Mouse (Mus musculus): ENCODE measurements around the gene Ccnb3. TPM values are rescaled to one million over a fixed set of nuclear protein-coding genes. Genes with fewer than 3 reads are reported as not detected.

The Ccnb3 gene
- total RNA-seq (2014; fragmentation: Nextera tagmentation) (not detected in 2 replicates), total RNA-seq (2017) (not detected in 2 replicates)

- ATAC-seq (replicated peaks; ENCODE audit: poor library complexity, severe bottlenecking): no peak
Measured at GRCm38 (mm10) chrX:7041519-7041918, at the start of gene Ccnb3. TSS of gene Ccnb3 (minus strand) at chrX:7041619.

GRCm38 (mm10) chrX:7090323-7090722 lies 48.9 kb upstream of the Ccnb3 start:
- ATAC-seq (replicated peaks; ENCODE audit: poor library complexity, severe bottlenecking): no peak

- ATAC-seq (replicated peaks; ENCODE audit: poor library complexity, severe bottlenecking): peak; percentile 87
Measured at GRCm38 (mm10) chrX:7085878-7086277, 44.5 kb upstream of the Ccnb3 start.

GRCm38 (mm10) chrX:7079820-7080429 lies 38.5 kb upstream of the Ccnb3 start:
- ATAC-seq (replicated peaks; ENCODE audit: poor library complexity, severe bottlenecking): no peak

GRCm38 (mm10) chrX:7068002-7068401 lies 26.6 kb upstream of the Ccnb3 start:
- no peak for ATAC-seq (replicated peaks; ENCODE audit: poor library complexity, severe bottlenecking)

- ATAC-seq (replicated peaks; ENCODE audit: poor library complexity, severe bottlenecking): no peak
Measured at GRCm38 (mm10) chrX:7067219-7067618, 25.8 kb upstream of the Ccnb3 start, which contains the start of gene Akap4. TSS of gene Akap4 (plus strand) at chrX:7067519.

- no peak for ATAC-seq (replicated peaks; ENCODE audit: poor library complexity, severe bottlenecking)
Measured at GRCm38 (mm10) chrX:7064109-7064508, 22.7 kb upstream of the Ccnb3 start.

- ATAC-seq (replicated peaks; ENCODE audit: poor library complexity, severe bottlenecking): no peak
Measured at GRCm38 (mm10) chrX:7057634-7058033, 16.2 kb upstream of the Ccnb3 start.

GRCm38 (mm10) chrX:7057056-7057455 lies 15.6 kb upstream of the Ccnb3 start:
- ATAC-seq (replicated peaks; ENCODE audit: poor library complexity, severe bottlenecking): no peak

GRCm38 (mm10) chrX:6983916-6984315 lies 57.5 kb downstream of the Ccnb3 start:
- peak; percentile 81 for ATAC-seq (replicated peaks; ENCODE audit: poor library complexity, severe bottlenecking)

GRCm38 (mm10) chrX:6971956-6972355 lies 69.5 kb downstream of the Ccnb3 start:
- no peak for ATAC-seq (replicated peaks; ENCODE audit: poor library complexity, severe bottlenecking)

- ATAC-seq (replicated peaks; ENCODE audit: poor library complexity, severe bottlenecking): peak; percentile 56
Measured at GRCm38 (mm10) chrX:6968598-6968997, 72.8 kb downstream of the Ccnb3 start.

Other genes with a start within 250 kb of the Ccnb3 start
- not detected in 2 replicates for gene Akap4, start 25.9 kb upstream of the Ccnb3 start, total RNA-seq (2014; fragmentation: Nextera tagmentation)
- gene Akap4, start 25.9 kb upstream of the Ccnb3 start, total RNA-seq (2017): not detected in 2 replicates